Mouse (Mus musculus) adrenal gland, postnatal 25 days (tissue): ENCODE data around the gene Olfr1338. TPM values are rescaled to one million over a fixed set of nuclear protein-coding genes. Genes with fewer than 3 reads are reported as not detected.
"Not testable (repeated sequence)": the region's sequence is repeated elsewhere in the genome, so short reads cannot be mapped to it uniquely, and the experiment has no call there.

Source experiments
- DNase-seq: peaks from one replicate; pipeline ENCODE4 v3.0.0; 2021; ENCODE audit warnings: mixed read lengths
- long read RNA-seq: library from polyadenylated mRNA; stranded (forward); transcript quantifications from one replicate; pipeline ENCODE4 v2.0.0, GENCODE M21; 2021
- total RNA-seq: library from RNA; stranded (reverse); gene quantifications from 2 replicates; pipeline ENCODE4 v1.2.3, GENCODE M21; 2021

Olfr1338 gene
- not detected in 2 replicates for total RNA-seq
- long read RNA-seq, result 0 reads

- DNase-seq, result no peak
These were observed at the start of gene Olfr1338 for GRCm38 (mm10) chr4:118758637-118759036. Gene Olfr1338 (minus strand): TSS chr4:118758737.

GRCm38 (mm10) chr4:118792796-118793195 is 34.3 kb upstream of the Olfr1338 start:
- not testable (repeated sequence) for DNase-seq

GRCm38 (mm10) chr4:118782486-118782885 is 23.9 kb upstream of the Olfr1338 start, which contains the start of gene Olfr1337:
Gene Olfr1337 (minus strand): TSS chr4:118782586.
- no peak for DNase-seq

- no peak for DNase-seq
These were observed 16.7 kb downstream of the Olfr1338 start for GRCm38 (mm10) chr4:118741881-118742280.

GRCm38 (mm10) chr4:118740988-118741698 is 17.4 kb downstream of the Olfr1338 start:
- DNase-seq, result no peak

GRCm38 (mm10) chr4:118739574-118739973 is 19.0 kb downstream of the Olfr1338 start:
- DNase-seq, result no peak

- DNase-seq, result no peak
These were observed 26.7 kb downstream of the Olfr1338 start, which contains the start of gene Olfr1339 for GRCm38 (mm10) chr4:118731875-118732274. Gene Olfr1339 (plus strand): TSS chr4:118732175.

- peak; percentile 20 for DNase-seq
These were observed 36.6 kb downstream of the Olfr1338 start for GRCm38 (mm10) chr4:118721742-118722483.

- no peak for DNase-seq
These were observed 38.7 kb downstream of the Olfr1338 start, which contains the start of gene Olfr1340 for GRCm38 (mm10) chr4:118719838-118720237. Gene Olfr1340 (plus strand): TSS chr4:118720138.

GRCm38 (mm10) chr4:118711656-118712055 is 46.9 kb downstream of the Olfr1338 start:
- DNase-seq, result no peak

- DNase-seq, result no peak
These were observed 50.5 kb downstream of the Olfr1338 start for GRCm38 (mm10) chr4:118708086-118708485.

GRCm38 (mm10) chr4:118703223-118703622 is 55.3 kb downstream of the Olfr1338 start, which contains the start of gene Olfr1341:
Gene Olfr1341 (plus strand): TSS chr4:118703523.
- no peak for DNase-seq

Other genes with a start within 250 kb of the Olfr1338 start
- not detected in 2 replicates for gene 2610528J11Rik, start 231.7 kb downstream of the Olfr1338 start, total RNA-seq
- not detected in 2 replicates for gene Tmem125, start 214.7 kb downstream of the Olfr1338 start, total RNA-seq
- not detected in 2 replicates for gene Cfap57, start 138.0 kb downstream of the Olfr1338 start, total RNA-seq
- 67.7 and 74.7 TPM in 2 replicates for gene Ebna1bp2, start 137.9 kb downstream of the Olfr1338 start, total RNA-seq
- gene Olfr62, start 99.8 kb downstream of the Olfr1338 start, total RNA-seq, result not detected in 2 replicates
- not detected in 2 replicates for gene Olfr1342, start 66.0 kb downstream of the Olfr1338 start, total RNA-seq
- gene Olfr1341, start 55.2 kb downstream of the Olfr1338 start, total RNA-seq, result not detected in 2 replicates
- not detected in 2 replicates for gene Olfr1340, start 38.6 kb downstream of the Olfr1338 start, total RNA-seq
- gene Olfr1339, start 26.6 kb downstream of the Olfr1338 start, total RNA-seq, result not detected in 2 replicates
- gene Olfr1337, start 23.8 kb upstream of the Olfr1338 start, total RNA-seq, result not detected in 2 replicates
- gene Olfr1335, start 51.2 kb upstream of the Olfr1338 start, total RNA-seq, result not detected in 2 replicates
- not detected in 2 replicates for gene Olfr1333, start 77.5 kb upstream of the Olfr1338 start, total RNA-seq
- gene Olfr1331, start 105.9 kb upstream of the Olfr1338 start, total RNA-seq, result not detected in 2 replicates
- not detected in 2 replicates for gene Olfr1330, start 129.9 kb upstream of the Olfr1338 start, total RNA-seq
- not detected in 2 replicates for gene Olfr1329, start 158.7 kb upstream of the Olfr1338 start, total RNA-seq
- not detected in 2 replicates for gene Olfr1328, start 179.9 kb upstream of the Olfr1338 start, total RNA-seq
- not detected in 2 replicates for gene Lao1, start 202.8 kb upstream of the Olfr1338 start, total RNA-seq